Mouse (Mus musculus) yolk sac, embryonic 10.5 days (tissue): ENCODE data around the gene Rpl12.

Source experiments
- DNase-seq: peaks from one replicate; pipeline ENCODE4 v3.0.0-alpha.2; 2017; ENCODE audit warnings: low spot score

The Rpl12 gene

DNA sequence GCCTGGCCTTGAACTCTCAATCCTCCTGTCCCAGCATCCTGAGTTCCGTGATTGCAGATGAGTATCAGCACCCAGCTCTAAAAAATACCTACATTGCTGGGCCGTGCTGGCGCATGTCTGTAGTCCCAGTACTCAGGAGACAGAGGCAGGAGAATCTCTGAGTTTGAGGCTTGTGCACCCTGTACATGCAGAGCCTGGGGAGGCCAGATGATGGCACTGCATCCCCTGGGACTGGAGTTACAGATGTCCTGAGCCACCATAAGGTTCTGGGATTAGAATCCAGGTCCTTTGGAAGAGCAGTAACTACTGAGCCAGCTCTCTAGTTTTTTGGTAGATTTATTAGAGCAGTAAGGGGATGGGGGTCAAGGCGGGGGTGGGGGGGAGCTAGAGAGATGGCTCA lies 20.9 kb upstream of the Rpl12 start:
- no peak for DNase-seq

DNA sequence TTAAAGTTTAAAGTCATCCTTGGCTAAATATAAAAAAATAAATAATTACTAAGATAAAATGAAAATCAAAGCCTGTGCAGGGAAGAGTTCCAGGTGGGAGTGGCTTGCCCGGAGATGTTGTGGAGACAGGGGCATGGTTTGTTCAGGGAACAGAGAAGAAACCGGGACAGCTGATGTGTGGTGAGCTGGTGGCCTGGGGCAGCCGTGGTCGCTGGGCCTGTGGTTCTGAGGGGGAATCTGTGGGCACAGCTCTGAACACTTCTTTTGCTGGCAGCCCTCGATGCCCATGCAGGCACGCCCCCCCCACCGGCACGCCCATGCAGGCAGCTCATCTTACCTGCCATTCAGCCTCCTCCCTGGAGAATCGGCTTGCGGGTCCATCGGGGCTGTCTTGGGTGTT lies 13.9 kb upstream of the Rpl12 start:
- DNase-seq: no peak

DNA sequence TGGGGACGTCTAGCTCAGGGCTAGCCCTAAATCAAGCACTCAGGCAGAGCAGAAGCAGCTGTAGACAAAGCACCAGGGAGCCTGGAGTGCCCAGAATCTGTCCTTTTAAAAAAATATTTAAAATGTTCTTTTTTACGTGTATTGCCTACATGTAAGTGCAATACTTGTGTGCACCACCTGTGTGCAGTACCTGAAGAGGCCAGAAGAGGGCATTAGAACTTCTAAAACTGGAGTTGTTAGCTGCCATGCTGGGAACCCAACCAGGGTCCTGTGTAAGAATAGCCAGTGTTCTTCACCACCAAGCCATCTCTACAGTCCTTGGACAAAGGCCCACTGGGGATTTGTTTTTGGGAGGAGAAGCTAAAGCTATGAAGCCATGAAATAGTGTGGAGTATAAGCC lies 6.8 kb upstream of the Rpl12 start:
- DNase-seq: no peak

DNA sequence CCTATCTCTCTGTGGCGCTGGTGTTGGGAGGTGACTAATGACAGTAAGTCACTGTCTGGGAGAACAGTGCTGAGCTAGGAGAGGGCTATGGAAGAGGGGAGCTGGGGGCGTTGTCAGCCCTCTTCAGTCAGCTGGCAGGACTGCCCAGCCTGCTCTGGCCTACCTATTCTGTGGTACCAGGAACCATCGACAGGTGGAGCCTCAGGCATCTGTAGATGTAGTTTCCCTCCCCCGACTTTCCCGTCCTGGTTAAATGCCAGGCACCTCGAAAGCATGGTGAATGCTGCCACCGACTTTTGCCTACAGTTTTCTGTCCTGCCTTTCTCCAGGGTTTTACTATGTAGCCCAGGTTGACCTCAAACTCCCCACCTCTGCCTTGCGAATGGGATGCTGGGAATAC lies 4.0 kb upstream of the Rpl12 start:
- DNase-seq: no peak

DNA sequence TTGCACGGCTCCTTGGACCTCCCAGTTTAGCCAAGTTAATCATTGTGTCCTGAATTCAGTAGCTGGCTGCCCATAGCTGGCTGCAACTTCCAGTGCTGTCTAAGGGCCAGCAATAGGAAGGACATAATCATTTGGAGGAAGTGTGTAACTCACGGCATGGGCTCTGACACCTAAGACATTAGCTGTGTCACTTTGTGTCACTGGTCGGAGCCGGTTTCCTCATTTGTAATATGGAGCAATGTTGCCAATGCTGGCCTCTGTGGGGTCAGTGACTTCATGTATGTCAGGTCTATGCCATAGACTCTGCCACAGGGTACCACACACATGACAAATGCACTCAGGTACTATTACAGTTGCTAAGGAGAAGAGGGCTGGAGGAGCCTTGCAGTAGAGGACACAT lies 1.1 kb upstream of the Rpl12 start:
- DNase-seq: no peak

DNA sequence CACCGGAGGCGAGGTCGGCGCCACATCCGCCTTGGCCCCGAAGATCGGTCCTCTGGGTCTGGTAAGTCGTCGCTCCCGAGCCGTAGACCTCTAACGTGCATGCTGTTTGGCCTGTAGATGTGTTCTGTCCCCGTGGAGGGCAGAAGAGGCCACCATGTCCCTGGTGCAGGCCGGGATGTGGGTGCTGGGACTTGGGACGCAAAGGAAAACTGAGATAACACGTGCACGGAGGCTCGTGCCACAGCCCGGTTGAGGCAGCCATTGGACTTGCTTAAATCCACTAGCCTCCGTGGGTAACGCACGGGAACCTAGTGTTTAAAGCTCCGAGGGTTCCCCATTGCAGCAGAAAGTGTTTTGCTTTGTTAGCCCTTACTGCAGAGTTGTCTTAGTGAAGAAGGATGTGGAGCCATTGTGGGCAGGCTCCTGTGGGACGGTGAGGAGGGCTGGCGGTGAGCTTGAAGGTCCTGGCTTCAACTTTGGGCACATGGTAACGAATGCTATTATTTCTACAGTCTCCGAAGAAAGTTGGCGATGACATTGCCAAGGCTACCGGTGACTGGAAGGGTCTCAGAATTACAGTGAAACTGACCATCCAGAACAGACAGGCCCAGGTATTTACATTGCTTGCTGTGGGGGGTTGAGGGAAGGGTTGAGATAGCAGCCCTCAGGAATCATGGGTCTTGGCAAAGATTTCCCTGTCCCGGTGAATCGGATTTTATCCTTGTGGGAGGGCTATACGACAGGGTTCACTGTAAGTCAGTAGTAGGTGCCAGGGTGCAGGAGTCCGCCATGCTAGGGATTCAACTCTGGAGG lies 909 bp downstream of the Rpl12 start:
- peak; percentile 40 for DNase-seq

DNA sequence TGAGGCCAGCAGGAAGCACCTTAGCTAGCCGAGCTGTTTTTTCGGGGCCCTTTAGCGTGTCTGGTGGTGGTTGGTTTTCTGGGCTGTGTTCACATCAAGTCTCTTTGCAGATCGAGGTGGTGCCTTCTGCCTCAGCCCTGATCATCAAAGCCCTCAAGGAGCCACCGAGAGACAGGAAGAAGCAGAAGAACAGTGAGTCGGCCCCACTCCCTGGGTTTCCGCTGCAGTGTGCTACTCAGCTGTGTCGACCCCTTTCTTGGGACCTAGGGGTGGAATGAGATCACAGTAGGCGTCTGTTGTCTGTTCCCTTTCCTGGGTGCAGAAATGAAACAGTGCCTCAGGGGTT lies 1.5 kb downstream of the Rpl12 start:
- DNase-seq: no peak

DNA sequence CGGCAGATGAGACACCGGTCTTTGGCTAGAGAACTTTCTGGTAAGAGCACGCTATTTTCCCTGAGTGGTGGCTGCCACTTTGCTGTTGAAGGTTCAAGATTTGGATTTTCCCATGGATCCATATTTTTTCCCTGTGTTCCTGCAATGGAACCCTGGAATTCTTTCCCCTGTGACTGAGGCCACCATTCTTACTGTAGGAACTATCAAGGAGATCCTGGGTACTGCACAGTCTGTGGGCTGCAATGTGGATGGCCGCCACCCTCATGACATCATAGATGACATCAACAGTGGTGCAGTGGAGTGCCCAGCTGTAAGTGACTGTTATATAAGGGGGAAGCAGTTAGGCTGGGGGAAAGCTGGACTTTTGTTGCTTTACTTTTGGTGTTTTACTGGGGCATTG lies 2.2 kb downstream of the Rpl12 start:
- no peak for DNase-seq

DNA sequence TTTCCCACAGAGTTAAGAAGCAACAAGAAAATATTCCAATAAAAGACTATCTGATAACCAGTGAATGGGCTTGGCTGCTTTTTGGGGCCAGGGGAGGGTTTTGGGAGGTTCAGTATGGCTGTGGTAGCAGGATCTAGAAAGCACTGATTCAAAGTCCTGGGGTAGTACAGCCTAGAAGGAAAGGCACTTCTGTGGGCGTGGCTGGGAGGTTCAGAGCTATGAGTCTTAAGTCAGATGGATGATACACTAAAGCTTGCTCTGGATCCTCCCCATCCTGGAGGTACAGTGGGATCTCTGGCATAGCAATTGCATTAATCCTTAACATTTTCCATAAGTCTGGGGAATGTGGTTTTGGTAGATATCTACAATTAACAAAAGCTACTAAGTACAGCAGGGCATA lies 2.6 kb downstream of the Rpl12 start:
- DNase-seq: no peak

DNA sequence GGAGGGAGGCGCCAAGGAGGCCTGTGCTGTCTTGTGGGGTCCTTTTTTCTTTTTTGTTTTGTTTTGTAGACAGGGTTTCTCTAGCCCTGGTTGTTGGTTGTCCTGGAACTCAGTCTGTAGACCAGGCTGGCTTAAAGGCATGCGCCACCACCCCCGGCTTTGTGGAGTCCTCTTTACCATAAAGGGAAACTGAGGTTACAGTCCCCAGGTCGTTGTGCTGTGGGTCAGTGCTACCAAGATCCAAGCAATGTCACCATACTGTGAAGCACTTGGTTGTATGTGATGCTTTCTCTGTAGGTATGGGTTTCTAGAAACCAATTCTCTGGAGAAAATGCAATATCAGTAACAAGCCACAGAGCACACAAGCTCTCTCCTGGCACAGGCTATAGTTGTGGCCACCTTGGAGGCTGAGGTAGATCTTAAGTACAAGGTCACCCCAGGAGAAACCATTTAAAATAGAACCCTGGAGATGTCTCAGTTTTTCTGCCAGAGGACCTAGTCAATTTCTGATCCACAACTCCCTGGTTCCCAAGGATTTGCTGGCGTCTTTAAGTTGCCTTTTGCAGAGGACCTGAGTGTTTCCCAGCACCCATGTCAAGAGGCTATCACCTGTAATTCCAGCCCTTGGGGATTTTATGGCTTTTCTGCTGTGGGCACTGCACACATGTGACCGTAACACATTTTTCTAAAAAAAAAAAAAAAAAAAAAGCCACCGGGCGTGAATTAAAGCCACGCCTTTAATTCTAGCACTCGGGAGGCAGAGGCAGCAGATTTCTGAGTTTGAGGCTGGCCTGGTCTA lies 3.5 kb downstream of the Rpl12 start:
- DNase-seq: peak; percentile 18

DNA sequence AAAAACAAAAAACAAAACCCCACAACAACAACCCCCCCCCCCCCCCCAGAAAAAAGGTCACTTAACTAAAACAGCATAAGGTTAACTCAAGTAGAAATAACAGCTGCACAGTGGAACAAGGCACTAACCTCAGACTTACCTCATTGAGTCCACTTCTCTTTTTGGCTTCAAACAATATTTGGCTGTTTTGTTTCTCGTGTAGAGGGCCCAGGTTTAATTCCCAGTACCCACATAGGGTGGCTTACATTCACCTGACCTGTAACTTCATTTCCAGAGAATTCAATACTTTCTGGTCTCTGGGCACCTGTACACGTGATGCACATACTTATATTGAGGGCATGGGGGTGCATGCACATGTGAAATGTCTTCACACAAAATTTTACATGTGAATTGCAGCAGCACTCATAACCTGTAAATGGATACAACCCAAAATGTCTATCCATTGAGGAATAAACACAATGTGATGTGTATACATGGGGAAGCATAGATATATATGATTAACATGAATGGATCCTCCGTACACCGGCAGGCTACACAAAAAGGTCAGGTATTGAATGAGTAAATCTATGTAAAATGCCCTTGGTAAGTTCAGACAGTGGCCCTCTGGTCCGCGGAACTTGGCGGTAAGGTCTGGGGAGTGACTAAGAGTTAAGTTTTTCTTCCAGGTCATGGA lies 4.3 kb downstream of the Rpl12 start:
- peak; percentile 22 for DNase-seq

DNA sequence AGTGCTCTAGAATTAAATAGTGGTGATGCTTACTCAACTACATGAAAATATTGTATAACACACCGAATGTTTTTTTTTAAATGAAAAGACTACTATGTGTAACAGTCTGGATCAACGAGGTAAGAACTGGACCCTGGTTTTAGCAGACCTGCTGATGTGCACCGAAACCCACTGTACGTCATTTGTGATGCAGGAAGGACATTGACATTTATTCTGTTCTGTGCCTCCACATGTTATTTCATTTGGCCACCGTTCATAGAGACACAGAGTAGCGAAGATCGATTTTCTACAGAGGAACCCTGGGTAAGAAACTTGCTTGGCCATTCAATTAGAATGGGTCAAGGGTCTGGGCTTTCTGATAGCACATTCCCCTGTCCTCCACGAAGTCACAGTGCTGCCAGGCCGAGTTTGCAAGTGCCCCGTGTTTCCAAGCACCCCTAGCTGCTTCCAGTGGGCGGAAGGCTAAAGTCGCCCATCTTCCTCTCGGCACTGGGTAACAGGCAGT lies 4.9 kb downstream of the Rpl12 start:
- DNase-seq: no peak

DNA sequence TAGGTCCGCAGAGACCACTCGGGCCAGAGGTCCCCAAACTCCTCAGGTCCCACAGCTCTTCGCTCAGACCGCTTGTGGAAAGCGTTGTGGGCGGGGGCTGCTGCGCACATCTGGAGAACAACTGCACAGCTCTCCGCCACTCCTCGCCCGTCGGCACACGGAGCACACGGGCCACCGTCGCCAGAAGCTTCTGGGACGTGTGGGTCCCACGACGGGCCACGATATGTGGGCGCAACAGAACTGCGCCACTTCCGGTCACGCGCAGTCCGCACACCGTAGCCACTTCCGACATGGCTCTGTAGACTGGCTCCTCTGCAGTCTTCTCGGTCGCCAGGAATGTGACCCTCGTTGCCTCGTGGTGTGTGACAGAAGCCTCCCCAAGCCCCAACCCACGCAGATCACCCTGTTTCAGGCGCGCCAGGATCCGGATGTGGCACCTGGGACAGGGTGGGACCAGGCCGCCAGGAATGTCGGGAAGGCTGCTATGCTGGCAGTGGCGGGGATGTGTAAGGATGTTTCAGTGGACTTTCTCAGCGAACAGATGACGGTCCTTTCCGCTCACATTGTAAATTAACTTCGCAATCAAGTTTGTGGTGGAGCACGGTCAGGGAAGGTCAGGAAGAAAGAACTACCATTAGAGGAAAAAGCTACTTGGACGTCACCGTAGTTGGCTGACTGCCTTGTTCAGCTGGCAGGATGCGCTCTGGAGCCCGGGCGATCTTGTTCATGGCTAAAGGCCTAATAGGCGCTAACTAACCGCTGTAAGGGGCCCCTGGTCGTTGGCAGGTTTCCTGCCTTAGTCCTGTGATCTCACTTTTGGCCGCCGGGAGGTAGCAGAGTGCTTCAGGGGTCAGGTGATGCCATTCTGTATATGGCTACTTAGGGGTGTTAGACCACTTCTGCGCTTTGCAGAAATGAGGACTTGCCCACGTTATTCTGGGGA lies 5.6 kb downstream of the Rpl12 start:
- peak; percentile 83 for DNase-seq

DNA sequence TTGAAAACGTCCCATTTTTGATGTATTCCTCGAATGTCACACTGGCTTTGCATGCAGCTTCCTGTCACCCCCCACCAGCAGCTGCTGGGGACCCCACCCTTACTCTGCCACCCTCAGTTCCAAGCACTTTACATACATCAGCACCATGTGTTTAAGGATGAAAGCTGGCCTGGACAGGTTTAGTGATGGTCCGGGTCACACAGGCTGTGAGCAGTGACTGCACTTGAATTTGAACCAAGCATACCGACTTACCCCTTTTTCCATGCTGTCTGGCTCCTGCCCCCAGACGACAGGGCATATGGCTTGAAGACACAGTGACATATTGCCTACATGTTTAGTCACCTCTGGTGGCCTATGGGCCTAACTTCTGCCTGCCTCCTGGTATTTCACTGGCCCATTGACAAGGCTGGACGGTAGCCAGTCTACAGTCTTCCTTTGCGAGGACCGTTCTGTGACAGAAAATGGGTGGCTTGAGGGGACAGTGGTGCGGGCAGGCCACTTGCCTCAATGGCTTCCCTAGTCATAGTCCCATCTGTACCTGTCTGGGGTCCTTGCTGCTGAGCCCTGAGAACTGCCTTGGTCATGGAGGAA lies 6.8 kb downstream of the Rpl12 start:
- no peak for DNase-seq

DNA sequence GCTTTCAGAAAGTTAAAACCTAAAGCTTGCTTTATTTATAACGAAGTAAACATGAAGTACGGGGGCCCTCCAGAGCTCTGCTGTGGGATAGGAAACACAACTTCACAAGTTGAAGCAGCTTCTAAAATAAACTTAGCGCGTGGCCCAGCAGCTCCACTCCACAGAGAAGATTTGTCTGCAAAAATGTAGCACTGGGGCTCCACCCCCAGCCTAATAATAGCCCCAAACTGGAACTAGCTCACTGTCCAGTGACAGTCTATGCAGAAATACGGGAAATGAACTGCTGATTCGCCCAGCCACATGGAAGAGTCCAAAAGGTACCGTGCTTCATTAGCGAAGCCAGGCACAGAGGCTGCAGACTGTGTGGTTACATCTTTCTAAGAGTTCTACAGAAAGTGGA lies 8.0 kb downstream of the Rpl12 start:
- no peak for DNase-seq

DNA sequence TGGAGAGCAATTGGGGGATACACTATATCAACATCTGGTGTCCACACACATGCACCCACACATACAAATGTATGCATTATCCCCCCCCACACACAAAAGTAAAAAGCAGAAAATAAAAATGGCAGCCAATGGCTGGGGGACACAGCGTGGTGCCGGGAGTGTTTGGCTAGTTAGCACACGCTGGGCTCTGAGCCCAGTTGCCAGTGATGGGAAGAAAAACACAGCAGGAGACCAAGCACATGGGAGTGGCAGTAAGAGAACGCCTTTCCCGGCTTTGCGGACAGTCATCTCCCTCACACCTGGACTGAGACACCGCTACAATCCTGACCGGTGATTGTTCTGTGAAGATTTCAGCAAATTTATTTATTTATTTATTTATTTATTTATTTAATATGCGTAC lies 9.9 kb downstream of the Rpl12 start:
- no peak for DNase-seq

DNA sequence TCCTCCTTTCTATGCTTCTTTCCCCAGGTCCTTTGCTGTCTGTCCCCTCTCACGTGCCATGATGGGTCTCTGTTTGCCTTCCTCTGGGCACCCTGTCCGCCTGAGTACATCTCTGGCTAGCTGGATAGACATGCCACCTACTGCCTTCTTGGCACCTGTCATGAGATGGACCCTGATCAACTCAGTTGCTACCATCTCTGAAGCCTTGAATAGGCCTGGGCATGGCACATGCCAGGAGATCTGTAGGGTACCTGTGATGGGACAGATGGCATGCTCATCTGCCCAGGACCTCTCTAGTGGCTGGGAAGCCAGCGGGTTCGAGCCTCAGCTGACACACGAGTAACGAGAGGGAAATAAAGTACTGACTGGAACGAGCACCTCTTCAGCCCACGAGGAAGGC lies 12.9 kb downstream of the Rpl12 start:
- no peak for DNase-seq

DNA sequence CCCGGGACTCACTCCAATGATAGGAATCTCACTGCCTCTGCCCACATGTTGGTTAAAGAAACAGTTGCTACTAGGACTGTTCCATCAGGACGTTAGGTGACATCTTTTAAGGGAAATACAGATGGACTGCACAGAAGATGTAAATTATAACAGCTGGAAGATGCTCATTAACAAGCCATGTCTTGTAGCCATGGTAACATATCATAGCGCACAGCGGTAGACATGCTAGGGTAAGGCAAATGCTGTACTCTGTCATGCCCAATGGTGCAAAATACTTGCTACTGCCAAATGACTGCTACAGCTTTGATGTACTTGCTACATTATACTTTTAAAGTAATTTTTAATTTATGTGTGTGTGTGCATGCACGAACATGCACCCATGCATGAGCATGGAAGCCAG lies 15.8 kb downstream of the Rpl12 start:
- DNase-seq: no peak

DNA sequence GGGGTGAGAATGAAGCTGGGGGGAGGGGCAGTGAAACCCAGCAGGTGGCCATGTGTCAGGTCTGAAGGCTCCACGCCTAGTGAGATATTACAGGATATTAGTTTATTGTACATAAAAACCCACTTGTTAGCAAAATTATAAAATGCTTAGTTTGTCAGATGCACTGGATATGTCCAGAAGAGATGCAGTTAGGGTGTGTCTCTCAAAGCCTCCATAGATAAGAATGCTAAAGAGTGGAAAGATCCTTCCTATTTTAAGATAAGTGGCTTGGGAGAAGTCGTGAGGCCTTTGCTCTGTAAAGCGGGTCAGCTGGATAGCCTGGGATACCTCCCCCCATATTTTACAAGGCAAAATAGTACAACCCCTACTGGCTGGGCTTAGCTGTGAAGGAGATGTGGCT lies 17.3 kb downstream of the Rpl12 start:
- DNase-seq: no peak

DNA sequence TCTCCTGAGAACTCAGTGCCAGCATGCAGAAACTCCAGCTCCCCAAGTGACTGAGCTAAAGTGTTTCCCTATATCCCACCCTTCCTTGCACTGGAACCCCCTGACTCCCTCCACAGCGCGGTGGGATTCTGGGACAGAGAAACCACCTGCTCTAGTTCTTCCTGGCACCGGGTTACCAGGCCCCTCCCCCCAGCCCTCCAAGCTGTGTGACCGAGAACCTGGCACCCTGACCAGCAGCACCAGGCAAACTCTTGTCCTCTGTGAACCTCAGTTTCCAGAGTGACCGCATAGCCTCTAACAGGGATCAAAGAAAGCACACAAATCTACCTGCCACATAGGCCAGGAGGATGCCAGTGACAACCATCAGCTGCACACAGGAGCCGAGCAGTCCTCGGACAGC lies 18.3 kb downstream of the Rpl12 start:
- DNase-seq: no peak

DNA sequence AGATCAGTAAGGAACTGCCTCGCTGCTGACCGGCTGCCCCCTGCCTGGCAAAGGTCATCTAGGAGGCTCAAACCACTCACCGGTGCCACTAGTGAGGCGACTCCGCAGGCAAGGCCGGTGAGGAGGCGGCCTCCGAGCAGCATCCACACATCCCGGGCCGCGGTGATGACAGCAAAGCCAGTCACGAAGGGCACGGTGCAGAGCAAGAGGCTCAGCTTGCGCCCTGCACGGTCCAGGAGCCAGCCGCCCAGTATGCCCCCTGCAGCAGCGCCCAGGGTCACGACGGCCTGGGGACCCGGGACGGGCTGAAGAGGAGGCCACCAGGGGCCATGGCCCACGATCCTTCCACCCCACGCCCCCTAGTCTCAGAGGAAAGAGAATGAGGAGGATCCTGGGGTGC lies 19.9 kb downstream of the Rpl12 start:
- peak; percentile 19 for DNase-seq
